Mouse (Mus musculus) retina, postnatal 1 day (tissue): Measurements from ENCODE around the gene 9030025P20Rik.
A peak's percentile ranks its signal among the peaks of the same experiment; 100 is the strongest.
"Not testable (repeated sequence)": the region's sequence is repeated elsewhere in the genome, so short reads cannot be mapped to it uniquely, and the experiment has no call there.

ENCODE experiments used
- DNase-seq: peaks from one replicate; pipeline ENCODE4 v3.0.0-alpha.2; 2012

Gene 9030025P20Rik

DNA sequence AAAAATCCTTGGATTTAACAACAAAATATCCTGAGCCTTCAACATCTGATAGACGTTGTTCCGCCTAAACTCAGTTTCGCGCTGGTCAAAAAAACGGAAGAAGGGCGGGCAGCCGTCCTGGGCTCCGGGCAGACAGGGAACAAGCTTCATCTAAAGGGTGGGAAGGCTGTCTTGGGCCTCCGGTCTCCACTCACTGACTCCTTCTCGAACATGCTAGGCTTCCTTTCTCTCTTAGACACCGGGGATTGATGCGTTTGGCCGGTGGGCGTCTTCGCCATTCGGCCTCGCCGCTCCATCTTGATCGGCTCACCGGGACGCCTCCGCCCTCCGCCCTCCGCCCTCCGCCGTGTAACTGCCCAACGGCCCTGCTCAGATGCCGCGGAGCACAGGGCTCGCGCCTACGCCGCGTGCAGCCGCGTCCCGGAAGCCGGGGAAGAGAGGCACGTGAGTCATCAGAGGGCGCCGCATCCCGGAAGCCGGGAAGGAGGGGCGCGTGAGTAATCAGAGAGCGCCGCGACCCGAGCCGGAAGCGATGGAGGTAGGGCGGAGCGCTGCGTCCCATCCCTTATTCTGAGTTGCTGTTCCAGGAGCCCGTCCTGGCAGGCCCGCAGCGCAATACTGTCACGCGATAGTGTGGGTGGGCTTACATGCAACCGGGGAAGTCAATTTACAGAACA, at the start of gene 9030025P20Rik, which contains the start of gene Gm3417:
Gene 9030025P20Rik, plus strand, starts transcription at position 107 of the 677 bp plus-strand sequence.
Gene Gm3417, minus strand, starts transcription at position 429 of the 677 bp plus-strand sequence.
- DNase-seq: not testable (repeated sequence)

- no peak for DNase-seq
Measured at GRCm38 (mm10) chr17:14928631-14929030, 49.6 kb upstream of the 9030025P20Rik start.

DNA sequence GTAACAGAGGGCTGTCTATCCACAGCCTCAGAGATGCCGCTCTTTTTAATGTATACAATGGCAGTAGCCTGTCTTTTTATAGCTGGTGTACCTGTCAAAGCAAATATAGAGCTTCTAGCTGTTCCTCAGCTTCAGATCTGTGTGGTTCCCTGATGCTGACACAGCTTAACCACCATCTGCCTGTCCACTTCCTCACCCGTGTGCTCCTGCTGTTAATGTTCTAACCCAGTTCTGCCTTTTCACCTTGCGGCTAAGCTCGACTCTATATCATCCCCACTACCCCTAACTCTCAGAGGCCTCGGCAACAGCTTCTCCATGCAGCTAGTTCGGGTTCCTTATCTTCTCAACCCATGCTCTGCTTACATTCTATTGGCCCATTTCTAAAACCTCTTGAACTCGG, 47.6 kb upstream of the 9030025P20Rik start:
- DNase-seq: no peak

GRCm38 (mm10) chr17:14931469-14931868, 46.8 kb upstream of the 9030025P20Rik start:
- DNase-seq: no peak

DNA sequence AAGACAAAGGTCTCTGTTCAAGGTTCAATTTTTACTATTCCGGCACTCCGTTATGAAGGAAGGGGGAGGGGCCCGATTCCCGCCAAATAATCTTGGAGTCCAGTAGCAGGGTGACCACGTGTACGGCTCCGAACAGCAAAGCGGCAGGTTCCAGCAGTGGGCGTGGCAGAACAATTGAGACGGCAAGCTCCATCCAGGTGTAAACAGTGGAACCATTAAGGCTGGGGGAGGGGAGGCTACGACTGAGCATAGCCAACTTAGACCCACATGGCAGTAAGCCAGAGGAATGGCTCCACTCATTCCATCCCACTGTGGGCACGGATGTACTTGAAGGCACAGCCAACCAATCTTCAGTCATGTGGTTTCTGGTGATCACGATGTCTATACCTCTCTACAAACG, 43.0 kb upstream of the 9030025P20Rik start:
- DNase-seq: not testable (repeated sequence)

DNA sequence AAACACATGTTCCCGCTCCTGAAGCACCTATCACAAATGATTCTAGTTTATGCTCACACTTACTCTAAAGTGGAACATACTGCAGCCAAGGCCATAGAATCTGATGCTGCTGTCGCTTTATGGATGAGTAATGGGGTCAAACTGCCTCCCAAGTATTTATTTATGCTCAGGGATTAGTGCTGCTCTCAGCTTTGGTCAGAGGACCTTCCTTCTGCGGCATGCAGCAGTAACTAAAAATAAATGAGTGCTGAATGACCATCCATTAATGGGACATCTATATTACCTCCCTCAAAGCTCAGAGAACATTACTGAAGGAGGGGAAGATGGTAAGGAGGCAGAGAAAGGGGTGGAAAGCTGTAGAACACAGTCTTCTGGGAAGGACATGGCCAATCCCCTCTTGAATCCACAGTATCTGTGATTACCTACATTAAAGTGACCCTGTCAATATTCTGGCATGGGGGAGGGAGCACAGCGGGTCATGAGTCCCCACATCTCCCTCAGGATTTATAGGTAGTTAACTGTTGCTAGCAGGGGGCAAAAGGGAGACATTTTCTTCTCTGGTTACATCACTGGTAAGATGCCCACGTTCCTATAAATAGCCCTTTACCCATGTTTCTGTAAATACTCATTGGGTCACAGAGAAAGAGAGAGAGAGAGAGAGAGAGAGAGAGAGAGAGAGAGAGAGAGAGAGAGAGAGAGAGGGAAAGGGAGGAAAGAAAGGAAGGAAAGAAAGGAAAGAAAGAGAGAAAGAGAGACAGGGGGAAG, 42.2 kb upstream of the 9030025P20Rik start:
- DNase-seq: no peak

- not testable (repeated sequence) for DNase-seq
Measured at GRCm38 (mm10) chr17:14942181-14942580, 36.1 kb upstream of the 9030025P20Rik start.

DNA sequence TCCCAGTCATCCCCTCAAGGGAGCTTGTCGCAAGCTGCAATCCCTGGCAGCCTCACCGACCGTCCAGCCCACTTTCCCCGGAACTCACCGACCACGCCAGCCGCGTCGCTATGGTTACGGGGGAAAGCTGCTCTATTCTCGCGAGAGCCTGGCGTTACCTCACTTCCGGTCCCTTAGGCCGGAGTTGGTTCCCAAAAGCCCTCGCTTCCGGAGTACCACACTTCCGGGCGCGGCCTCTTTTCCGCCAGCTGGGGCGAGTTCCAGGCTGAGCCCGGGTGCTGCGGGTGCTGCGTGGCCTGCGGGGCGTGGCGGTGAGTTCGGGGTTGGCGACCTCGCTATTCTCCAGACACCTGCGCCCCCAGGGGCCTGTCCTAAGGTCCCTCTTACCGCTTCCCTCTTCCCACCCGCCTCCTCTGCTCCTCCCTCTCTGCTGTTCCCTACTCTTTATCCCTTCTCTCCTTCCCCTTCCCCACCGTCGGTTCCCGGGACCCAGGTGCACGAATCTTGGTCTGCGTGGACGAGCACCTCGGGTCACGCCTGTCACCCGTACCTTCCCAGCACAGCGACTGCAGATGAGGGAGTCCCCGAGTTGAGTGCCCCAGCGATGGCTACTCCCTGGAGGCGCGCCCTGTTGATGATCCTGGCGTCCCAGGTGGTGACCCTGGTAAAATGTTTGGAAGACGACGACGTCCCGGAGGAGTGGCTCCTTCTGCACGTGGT, 35.1 kb upstream of the 9030025P20Rik start, which contains the start of the genes Wdr27 and 1600012H06Rik:
Gene Wdr27, minus strand, starts transcription at position 150 of the 720 bp plus-strand sequence.
Gene 1600012H06Rik, plus strand, starts transcription at position 176 of the 720 bp plus-strand sequence.
- peak; percentile 99 for DNase-seq

DNA sequence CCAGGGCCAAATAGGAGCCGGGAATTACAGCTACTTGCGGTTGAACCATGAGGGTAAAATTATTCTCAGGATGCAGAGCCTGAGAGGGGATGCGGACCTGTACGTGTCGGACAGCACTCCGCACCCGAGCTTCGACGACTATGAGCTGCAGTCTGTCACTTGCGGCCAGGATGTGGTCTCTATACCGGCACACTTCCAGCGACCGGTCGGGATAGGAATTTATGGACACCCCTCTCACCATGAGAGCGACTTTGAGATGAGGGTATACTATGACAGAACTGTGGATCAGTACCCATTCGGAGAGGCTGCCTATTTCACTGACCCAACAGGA, 34.6 kb upstream of the 9030025P20Rik start:
- no peak for DNase-seq

DNA sequence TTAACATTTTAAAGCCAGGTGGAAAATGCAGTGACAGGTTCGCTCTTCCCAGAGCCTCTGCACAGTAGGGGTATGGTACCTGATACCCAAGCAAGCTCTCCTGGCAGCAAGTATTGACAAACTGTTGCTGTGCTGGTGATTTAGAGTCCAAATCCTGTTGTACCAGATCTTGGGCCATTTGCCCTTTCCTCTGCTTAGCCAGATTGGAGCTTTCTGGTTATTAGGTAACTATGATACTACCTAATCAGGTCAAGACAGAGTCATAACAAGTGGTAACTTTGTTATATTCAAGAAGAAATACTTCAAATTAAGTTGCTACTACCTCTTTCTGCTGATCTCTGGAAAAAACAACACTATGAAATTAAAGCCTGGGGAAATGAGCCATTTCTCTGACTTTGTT, 33.7 kb upstream of the 9030025P20Rik start:
- no peak for DNase-seq

- DNase-seq: no peak
Measured at GRCm38 (mm10) chr17:14949161-14949827, 29.0 kb upstream of the 9030025P20Rik start.

GRCm38 (mm10) chr17:14953452-14953851, 24.8 kb upstream of the 9030025P20Rik start:
- DNase-seq: no peak

- no peak for DNase-seq
Measured at GRCm38 (mm10) chr17:14958686-14959327, 19.5 kb upstream of the 9030025P20Rik start.

GRCm38 (mm10) chr17:14959979-14960378, 18.3 kb upstream of the 9030025P20Rik start:
- no peak for DNase-seq

- DNase-seq: peak; percentile 12
Measured at GRCm38 (mm10) chr17:14960520-14960919, 17.7 kb upstream of the 9030025P20Rik start.

DNA sequence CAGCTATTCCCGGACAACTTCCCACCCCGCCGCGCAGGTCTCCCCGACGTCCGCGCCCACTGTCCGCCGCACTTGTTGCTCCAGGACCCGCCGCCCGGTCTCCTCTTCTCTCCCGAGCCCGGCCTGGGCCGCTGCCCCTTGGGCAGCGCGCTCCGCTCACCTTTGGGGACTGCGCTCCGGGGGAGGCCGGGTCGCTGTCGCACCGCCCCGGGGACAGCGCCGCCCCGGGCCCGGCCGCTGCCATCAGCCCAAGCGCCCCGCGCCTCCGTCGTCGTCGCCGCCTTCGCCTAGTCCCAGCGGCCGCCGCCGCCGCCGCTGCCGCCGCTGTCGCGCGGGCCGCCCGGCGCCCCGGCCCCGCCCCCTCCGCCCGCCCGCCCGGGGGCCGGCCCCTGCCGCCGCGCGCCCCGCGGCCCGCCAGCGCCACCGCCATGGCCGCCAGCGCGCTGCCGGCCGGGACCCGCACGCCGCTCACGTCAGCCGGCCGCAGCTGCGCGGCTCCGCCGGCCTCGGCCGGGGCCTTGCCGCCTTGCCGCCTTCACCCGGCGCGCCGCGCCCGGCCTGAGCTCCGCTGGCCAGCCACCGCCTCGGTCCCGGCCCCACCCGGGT, 17.2 kb upstream of the 9030025P20Rik start, which contains the start of gene Phf10:
Gene Phf10, minus strand, starts transcription at position 323 of the 606 bp plus-strand sequence.
- peak; percentile 56 for DNase-seq

- not testable (repeated sequence) for DNase-seq
Measured at GRCm38 (mm10) chr17:14961557-14962154, 16.6 kb upstream of the 9030025P20Rik start.

DNA sequence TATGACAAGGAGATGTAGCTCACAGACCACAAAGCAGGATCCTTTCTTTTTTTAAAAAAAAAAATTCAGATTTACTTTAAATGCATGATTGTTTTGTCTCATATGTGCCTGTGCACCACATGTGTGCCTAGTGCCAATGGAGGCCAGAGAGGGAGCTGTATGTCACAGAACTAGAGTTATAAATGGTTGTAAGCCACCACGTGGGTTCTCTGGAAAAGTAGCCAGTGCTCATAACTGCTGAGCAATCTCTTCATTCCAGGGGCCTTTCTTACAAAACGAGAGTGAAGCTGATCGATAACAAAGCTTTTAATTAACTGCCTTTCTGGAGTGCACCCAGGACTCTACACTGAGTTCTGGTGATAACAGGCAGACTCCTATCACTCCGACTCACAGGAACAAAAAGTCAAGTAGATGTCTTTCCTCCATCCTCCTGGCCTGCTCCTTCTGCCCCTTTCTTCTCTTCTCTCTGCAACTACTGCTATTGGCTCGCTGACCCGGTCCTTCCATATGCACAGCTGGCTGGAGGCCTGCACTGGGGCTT, 9.8 kb upstream of the 9030025P20Rik start:
- not testable (repeated sequence) for DNase-seq

- not testable (repeated sequence) for DNase-seq
Measured at GRCm38 (mm10) chr17:14977718-14978361, 428 bp upstream of the 9030025P20Rik start.

DNA sequence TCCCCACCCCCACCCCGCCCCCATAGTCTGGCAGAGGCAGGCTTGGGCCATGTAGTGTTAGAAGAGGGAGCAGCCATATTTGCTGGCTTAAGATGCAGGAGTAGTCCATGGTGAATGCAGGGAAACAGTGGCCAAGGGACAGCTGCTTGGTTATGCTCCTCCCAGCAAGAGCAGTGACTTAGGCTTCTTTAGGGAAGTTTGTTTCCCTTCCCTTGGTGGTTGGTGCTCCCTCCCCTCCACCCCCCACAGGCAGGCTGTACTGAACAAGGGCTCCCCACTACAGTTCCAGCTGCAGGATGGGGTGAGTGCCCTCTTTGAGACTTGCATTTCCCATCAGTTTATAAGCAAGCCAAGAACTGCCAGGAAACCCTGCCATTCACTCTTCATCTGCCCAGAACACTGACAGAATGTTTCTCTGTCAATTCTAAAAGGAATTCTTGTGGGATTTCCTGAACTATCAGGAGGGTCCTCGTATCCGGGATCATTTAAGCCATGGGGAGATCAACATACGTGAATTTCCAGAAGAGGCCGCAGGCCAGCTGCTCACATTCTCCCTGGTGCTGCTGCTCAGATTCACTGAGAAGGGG, 11.9 kb downstream of the 9030025P20Rik start:
- DNase-seq: not testable (repeated sequence)
